Mouse (Mus musculus): Measurements from ENCODE around the gene Klk9.

The Klk9 gene

DNA sequence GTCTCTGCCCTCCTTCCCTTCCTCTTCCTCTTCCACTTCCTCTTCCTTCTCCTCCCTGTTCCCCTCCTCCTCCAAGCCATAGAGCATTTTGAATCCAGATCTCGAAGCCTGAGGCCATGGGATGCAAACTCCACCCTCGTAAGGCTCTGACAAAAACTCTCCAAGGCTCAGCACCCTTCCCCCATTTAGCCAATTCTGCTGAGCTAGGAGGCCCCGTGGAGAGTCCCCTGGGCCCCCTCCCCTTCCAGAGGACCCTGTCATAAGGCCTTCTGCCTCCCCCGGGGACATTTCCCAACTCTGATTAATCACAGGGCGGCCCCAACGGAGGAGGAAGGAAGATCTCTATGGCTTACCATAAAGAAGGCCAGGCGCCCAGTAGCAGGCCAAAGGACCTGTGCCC lies at the start of gene Klk9:
Gene Klk9, plus strand, starts transcription at position 301 of the 400 bp plus-strand sequence.
- DNase-seq (ENCODE audit: low spot score in 2 of 2), result no peak

DNA sequence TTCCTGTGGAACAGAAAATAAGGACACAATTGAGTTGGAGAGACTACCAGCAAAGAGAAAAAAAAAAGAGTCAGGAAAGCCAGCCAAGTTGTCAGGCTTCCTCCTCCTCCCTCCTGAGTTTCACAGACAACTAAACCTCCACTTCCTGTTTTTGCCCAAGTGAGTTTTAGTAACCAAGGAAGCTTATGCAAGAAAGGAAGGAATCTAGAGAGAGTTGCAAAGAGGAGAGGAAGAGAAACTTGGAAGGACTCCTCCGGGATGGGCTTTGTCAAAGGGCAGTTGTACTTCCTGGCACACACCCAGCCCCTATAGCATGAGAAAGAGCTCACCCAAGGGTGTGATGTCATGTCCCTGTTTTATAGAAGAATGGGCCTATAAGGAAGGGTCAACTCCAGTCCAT lies 43.9 kb upstream of the Klk9 start:
- DNase-seq (ENCODE audit: low spot score in 2 of 2), result no peak

DNA sequence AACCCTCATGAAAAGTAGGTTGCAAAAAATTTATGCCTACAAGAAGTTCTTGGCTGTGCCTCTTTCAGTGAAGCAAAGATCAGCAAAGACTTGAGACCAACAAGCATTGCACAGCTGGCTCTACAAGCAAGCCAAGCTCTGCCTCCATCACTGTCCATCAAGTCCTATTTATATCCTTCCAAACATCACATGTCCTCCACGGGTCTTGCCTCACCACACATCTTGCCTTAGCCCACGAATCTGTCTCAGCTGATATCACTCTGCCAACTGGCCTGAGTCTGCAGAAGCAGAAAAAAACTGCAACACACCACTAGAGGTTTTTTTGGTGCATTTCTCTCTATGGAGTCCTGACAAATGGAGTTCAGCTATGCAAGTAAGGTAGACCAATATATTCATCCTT lies 38.9 kb upstream of the Klk9 start:
- DNase-seq (ENCODE audit: low spot score in 2 of 2), result no peak

DNA sequence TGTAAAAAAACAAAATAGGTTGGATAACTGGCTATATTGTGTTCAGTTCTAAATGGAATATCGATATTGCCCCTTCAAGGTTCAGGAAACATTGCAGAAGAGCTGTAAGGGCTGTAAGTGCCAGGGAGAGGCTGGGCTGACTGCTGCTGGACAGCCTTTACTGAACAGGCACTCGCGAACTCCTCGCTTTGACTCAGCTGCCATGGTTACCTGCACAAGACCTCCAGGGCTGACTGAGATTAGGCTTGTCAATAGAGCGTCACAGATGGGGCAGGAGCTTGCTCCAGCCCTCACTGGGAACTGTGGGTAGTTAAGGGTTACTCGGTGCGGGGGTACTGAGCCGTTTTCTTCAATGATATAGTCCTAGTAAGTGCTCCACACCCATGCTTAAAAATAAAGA lies 25.2 kb upstream of the Klk9 start:
- DNase-seq (ENCODE audit: low spot score in 2 of 2), result peak in 1 of 2 experiments; percentile 47

DNA sequence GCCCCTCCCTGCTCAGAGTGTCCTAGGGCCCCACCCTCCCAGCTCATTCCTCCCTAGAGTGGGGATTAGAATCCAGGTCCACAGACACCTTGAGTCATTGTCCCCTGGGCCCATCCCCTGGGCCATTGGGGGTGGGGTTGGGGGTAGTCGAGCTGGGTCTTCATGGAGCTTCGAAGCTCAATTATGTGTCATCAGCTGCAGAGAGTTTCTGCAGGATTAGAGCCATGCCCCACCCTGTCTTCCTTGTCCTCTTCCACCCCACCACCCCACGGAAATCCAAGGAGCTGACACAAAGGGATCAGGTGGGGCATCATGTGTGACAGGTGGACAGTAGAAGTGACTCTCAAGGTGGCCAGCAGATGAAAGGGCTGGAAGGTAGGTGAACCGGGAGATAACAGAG lies 23.1 kb upstream of the Klk9 start, which contains the start of gene Klk12:
Gene Klk12, plus strand, starts transcription at position 301 of the 400 bp plus-strand sequence.
- peak in 1 of 2 experiments; percentile 49 for DNase-seq (ENCODE audit: low spot score in 2 of 2)

DNA sequence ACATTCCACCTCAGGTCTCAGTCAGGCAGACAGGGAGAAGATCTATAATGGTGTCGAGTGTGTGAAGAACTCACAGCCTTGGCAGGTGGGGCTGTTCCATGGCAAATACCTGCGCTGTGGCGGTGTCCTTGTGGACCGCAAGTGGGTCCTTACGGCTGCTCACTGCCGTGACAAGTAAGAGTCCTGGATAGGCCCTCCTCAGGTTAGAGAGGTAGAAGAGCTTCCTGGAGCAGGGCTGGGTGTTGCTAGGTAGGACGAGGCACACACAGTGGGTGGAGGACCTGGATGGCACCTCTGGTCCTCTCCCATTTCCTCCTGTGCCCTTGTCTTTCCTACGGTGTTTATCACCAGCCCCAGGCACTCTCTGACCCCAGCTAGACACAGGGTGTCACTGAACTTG lies 22.1 kb upstream of the Klk9 start:
- DNase-seq (ENCODE audit: low spot score in 2 of 2), result peak; percentile 5 to 40

DNA sequence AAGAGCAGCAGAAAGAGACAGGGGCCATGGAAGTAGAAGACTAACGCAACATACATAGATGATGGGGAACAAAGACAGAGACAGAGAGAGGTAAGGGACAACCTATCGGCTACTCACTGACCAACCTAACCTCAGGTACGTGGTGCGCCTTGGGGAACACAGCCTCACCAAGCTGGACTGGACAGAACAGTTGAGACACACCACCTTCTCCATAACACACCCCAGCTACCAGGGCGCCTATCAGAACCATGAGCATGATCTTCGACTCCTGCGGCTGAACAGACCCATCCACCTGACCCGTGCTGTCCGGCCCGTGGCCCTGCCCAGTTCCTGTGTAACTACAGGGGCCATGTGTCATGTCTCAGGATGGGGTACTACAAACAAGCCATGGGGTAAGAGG lies 21.0 kb upstream of the Klk9 start:
- DNase-seq (ENCODE audit: low spot score in 2 of 2), result peak; percentile 8 to 56

DNA sequence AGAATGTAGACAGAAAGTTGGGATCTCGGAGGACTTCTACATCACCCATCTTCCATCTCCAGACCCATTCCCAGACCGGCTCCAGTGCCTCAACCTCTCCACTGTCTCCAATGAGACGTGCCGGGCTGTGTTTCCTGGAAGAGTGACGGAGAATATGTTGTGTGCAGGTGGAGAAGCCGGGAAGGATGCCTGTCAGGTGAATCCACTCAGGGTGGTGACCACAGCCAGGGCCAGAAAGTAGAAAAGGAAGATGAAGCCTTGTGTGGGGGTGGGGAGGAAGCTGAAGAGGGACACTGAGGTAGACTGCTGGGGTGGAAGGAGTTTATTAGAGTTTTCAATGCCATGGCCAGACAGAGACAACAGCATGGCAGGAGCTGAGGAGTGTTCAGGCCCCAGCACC lies 19.8 kb upstream of the Klk9 start:
- peak; percentile 0 to 43 for DNase-seq (ENCODE audit: low spot score in 2 of 2)

DNA sequence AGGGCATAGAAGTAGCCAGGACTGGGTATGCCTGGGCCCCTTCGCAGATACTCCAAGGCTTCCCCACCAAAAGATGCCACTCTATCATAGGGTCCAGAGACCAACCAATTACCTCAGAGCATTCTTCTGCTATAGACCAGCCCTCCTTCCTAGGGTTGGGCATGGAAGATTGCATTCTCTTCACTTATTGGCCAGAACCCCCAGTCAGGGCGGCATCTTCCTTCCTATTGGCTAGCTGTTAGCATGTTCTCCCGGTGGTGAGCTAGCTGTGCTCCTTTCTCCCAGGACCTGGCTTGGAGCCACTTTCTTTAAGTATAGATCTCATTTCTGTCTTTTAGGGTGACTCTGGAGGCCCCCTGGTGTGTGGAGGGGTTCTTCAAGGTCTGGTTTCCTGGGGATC lies 18.8 kb upstream of the Klk9 start:
- peak; percentile 7 to 34 for DNase-seq (ENCODE audit: low spot score in 2 of 2)

DNA sequence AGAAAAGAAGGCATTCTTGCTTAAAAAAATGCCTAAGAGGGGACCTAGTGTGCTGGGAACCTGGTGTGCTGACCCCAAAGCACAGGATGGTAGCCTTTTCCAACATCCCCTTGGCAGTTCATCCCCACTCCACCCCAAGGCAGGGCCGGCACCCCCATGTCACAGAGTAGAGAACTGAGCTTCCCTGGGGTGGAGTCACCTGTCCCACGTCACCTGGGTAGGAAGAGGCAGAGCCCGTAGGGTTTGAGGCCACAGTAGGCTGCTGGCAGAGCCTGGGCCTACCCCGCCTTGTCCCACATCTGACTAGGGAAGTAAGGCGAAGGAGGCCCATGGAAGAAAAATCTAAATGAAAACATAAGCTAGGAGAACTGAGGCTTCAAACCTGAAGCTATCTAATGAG lies 17.3 kb upstream of the Klk9 start, which contains the start of gene Klk11:
Gene Klk11, plus strand, starts transcription at position 241 of the 400 bp plus-strand sequence.
- DNase-seq (ENCODE audit: low spot score in 2 of 2), result peak; percentile 8 to 50

DNA sequence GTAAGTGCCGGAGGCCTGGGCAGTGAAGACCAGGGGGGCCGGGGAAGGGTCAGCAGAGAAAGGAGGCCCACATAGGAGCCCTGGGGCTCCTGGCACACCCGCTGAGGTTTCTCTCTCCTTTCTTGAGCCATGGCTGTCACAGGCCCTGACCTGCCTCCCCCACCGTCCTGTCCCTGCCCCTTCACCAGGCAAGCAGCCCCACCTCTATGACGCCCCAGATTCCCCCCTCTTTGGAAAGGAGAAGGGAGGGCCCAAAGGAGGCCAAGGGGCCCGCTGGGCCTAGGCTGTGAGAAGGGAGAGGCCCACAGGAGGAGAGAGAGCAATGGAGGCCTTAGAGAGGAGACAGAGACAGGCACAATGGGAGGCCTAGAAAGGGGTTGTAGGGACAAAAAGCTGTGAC lies 16.9 kb upstream of the Klk9 start:
- DNase-seq (ENCODE audit: low spot score in 2 of 2), result peak; percentile 8 to 56

DNA sequence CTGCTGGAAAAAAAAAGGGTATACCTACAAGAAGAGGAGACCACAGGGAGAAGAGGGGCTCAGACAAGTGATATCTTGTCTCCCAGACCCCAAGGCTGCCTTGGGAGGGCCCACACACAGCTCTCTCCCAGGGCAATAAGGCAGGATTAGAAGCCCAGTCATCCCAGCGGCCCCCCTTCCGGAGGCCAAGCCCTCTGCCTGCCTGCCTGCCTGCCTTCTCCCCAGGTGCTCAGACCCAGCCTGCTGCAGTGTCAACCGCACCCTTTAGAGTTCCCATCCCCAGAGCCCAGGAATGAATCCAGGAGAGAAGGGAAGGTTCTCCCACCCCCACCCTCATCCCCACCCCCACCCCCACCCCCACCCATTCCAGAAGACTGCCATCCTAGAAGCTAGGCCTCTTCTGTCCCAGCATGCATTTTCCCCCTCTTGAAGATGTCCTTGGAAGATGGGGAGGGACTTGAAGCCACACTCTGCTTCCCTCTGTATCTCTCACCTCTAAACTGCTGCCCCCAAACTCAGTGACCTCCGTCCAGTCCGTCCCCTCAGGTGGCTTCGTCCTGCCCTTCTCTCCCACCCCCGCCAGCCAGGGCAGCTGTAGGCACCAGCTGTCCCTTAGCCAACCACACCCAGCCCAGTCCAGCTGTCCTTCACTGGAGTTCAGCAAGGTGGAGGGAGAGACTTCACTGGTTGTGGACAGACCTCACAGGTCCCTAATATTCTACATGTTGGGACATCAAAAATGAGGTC lies 16.2 kb upstream of the Klk9 start:
- peak; percentile 11 to 56 for DNase-seq (ENCODE audit: low spot score in 2 of 2)

DNA sequence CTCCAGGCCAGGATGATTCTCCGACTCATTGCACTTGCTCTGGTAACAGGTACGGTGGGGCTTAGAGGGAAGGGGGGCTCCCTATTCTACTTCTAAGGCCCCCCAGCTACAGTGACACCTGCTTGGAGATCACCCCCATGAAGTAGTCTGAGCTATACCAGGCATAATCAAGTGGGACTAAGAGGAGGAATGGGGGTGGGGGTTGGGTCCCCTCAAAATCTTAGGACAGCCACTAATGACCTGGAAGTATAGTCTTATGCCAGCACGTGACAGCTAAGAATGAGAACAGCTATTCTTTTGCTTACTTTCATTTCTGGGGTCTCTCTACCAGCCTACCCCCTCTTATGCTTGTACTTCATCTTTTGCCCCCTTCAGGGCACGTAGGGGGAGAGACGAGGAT lies 15.2 kb upstream of the Klk9 start:
- peak in 1 of 2 experiments; percentile 51 for DNase-seq (ENCODE audit: low spot score in 2 of 2)

DNA sequence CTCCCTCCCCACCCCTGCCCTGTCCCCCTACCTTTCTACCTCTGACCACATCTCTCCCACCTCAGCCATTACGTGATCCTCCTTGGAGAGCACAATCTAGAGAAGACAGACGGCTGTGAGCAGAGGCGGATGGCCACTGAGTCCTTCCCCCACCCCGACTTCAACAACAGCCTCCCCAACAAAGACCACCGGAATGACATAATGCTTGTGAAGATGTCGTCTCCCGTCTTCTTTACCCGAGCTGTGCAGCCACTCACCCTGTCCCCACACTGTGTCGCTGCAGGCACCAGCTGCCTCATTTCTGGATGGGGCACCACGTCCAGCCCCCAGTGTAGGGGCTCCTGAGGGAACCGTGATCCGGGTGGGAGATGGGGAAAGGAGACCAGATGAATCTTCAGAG lies 14.3 kb upstream of the Klk9 start:
- peak in 1 of 2 experiments; percentile 47 for DNase-seq (ENCODE audit: low spot score in 2 of 2)

DNA sequence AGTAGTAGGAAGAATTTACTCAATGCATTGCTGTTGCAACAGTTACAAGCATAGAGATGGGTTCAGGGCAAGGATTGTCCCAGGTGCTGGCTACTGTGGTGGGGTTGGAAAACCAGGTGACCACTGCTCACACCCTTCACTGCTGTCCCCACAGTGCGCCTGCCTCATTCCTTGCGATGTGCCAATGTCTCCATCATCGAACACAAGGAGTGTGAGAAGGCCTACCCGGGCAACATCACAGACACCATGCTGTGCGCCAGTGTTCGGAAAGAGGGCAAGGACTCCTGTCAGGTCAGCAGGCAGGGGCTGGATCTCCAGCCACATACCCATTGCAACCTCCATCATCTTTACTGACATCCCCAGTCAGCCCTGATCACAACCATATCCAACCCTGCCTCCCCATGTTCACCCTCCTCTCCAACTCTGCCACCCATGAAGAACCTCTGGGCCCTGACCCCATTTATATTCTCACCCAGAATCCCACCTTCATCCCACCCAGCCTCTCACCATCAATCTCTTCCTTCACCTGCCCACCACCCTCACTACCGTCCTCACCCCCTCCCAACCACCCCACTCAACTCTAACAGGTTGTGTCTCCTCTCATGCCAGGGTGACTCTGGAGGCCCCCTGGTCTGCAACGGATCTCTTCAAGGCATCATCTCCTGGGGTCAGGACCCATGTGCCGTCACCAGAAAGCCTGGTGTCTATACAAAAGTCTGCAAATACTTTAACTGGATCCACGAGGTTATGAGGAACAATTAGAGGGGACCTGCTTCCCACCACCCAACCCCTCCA lies 13.3 kb upstream of the Klk9 start:
- peak in 1 of 2 experiments; percentile 52 for DNase-seq (ENCODE audit: low spot score in 2 of 2)

DNA sequence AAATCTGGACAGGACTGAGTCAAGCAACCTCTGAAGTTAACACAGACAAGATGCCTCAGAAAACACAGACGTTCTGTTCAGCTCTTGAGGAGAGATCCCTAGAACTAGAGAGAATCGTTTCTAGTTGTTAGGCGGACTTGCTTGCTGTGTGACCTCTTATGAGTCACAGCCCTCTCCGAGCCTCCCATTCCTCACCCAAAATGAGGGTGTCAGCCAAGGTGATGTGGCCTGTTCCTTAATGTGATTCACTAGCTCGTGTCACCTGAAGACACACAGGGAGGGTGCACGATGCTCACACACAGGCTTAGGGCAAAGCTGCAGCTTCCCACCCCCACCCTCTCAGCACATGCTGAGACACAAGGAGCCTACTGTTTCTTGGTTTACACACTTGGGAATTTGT lies 11.4 kb upstream of the Klk9 start:
- no peak for DNase-seq (ENCODE audit: low spot score in 2 of 2)

DNA sequence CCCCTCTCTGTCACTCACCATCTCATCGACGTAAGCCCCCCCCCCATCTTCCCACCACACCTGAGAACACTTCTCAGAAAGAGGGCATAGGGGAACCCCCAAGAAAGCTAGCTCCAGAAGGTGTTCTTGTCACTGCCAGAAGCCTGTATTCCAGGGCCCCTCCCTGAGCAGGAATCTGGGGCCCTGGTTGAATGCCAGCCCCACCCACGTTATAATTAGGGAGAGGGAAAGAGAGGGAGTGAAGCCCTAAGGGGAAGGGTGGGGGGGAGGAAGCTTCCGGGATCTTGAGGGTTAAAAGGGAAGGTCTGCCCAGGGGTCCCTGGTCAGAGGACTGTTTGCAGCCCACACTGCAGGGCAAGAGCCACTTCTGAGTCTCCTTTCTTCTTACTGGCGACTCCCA lies 10.9 kb upstream of the Klk9 start, which contains the start of gene Klk10:
Gene Klk10, plus strand, starts transcription at position 290 of the 400 bp plus-strand sequence.
- no peak for DNase-seq (ENCODE audit: low spot score in 2 of 2)

DNA sequence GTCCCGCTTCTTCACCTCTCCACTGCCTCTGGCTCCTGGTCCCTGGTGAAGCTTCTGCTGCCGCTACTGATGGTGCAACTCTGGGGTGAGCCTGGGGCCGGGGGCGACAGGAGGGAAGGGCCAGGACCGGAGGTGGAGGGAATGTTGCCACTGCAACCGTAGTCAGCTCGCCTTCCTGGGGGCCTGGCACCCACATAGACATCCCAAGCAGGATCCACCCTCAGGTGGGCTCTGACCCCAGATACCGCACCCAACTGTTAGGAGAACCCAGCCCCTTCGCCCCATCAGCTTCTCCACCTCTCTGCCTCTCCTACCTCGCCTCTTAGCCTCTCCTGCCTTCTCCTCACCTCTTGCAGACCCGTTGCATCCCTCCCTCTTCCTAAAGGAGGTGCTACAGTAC lies 10.2 kb upstream of the Klk9 start:
- DNase-seq (ENCODE audit: low spot score in 2 of 2), result no peak

DNA sequence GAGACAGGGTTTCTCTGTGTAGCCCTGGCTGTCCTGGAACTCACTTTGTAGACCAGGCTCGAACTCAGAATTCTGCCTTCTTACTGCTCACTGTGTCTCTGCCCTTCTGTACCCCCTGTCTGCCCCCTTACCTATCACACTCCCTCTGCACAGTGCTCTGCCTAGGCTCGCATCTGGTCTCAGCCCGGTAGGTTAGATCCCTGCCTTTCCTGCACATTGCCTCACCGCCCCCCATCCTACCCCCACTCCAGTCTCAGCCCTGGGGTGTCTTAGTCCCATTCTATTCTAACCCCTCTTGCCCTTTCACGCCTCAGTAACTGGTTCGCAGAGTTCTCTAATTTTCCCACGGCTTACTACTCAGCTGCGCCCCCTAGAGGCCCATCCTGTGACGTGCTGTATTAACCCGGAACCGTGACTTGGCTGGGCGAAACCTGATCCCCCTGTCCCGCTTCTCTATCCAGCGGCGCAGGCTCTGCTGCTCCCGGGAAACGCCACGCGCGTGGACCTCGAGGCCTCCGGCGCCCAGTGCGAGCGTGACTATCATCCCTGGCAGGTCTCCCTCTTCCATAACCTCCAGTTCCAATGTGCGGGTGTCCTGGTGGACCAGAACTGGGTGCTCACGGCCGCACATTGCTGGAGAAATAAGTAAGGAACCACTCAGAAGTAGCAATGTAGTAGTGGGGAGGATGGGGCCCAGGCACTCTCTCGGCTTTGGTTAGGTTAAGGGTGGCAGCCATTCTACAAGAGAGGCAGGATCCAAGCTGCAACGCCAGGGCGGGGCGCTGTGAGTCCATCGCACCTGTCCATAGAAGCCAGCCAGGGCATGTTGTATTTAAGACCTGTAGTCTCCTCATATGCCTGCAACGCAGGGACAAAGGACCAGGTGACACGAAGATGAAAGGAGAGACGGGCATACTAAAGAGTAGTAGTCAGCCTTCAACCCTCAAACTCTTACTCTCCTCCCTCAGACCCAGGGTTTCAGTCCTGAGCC lies 9.1 kb upstream of the Klk9 start:
- DNase-seq (ENCODE audit: low spot score in 2 of 2), result peak; percentile 60 to 87

DNA sequence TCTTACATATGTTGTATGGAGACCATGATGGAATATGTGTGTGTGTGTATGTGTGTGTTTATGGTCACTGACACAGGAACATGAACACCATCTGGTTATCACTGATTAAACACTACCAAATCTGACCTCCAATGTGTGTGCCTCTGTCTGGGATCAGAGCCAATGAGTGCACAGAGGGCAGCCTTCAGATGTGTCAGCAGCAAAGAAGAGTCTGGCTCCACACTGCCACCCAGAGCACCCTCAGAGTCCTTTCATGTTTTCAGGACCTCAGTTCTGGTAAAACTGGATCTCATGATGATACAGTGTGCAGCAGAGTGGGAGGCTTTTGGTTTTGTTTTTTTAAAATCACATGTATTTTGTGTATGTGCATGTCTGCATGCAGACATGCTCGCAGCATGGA lies 6.4 kb upstream of the Klk9 start:
- DNase-seq (ENCODE audit: low spot score in 2 of 2), result no peak

DNA sequence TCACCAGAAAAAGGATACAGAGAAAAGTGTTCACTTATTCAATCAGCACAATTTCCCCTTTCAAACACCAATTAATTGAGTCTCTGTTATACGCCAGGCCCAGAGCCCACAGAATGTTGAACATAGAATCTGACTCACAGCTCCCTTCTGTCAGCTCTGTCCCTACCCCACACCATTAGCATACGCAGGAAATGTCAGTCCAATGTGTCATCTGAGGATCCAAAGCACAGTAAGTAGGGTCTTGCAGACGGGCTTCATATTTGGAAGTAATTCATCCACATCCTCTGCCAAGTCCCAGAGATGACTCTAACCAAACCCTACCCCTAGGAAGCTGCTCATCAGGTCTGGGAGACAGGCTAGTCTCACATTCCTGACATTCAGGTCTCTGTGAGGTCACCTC lies 3.6 kb upstream of the Klk9 start:
- DNase-seq (ENCODE audit: low spot score in 2 of 2), result no peak

DNA sequence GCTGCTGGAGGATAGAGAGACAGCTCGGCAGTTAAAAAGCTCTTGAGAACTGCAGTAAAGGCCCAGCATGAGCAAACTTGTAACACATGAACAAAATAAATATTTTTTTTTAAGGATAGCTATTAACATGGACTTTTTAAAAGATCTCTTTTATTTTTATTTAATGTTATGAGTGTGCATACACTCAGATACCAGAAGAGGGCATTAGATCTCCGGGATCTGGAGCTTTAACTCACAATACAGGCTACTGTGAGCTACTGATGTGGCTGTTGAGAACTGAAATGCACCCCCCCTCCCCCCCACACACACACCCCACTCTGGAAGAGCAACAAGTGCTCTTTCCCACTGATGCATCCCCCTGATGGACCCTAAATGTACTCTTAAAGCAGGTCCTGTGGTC lies 2.4 kb upstream of the Klk9 start:
- no peak for DNase-seq (ENCODE audit: low spot score in 2 of 2)
